Mouse (Mus musculus): ENCODE data around the gene Fbxo34. TPM values are rescaled to one million over a fixed set of nuclear protein-coding genes. Genes with fewer than 3 reads are reported as not detected.
A peak's percentile ranks its signal among the peaks of the same experiment; 100 is the strongest.
"Not testable (repeated sequence)": the region's sequence is repeated elsewhere in the genome, so short reads cannot be mapped to it uniquely, and the experiment has no call there.

Fbxo34 gene
- total RNA-seq, 2 experiments from 2014 or later = 11.9 to 12.7 TPM

DNA sequence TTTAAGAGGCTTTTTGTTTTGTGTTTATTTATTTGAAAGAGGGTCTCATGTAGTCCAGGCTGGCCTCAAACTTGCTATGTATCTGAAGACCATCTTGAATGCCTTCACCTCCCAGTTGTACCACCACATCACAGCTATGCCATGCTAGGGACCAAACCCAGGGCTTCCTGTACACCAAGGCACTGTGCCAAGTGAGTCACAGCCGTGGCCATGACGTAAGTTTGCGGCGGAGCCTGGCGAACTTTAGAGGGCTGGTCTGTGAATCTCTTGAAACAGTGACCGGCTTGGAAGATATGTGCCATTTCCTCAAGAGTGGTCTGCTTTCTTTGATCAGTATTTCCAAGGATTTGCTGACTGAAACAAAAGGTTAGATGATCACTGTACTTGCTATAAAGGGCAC, 68.4 kb downstream of the Fbxo34 start:
- DNase-seq = peak; percentile 53 to 61

- no peak for DNase-seq
Measured at GRCm38 (mm10) chr14:47520751-47521449, 70.7 kb downstream of the Fbxo34 start.

- DNase-seq = no peak
Measured at GRCm38 (mm10) chr14:47521609-47522008, 71.4 kb downstream of the Fbxo34 start.

DNA sequence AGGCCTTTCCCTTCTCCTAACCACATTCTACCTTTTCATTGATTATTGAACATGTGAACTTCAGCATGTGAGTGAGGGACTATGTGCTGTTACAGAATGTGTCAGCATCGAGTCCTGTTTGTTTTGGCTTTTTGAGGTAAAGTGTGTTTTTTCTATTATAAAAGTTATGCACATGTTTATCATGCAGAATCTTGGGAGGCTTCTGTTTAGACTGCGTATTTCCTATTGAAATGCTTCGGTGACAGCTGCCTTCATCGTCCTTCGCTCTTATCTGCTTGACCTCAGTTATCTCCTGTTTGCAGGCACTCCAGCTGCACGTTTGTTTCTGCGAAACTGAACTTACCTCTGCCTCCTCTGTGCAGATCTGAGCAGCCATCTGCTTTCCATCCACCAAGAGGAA, 72.1 kb downstream of the Fbxo34 start:
- DNase-seq = no peak

DNA sequence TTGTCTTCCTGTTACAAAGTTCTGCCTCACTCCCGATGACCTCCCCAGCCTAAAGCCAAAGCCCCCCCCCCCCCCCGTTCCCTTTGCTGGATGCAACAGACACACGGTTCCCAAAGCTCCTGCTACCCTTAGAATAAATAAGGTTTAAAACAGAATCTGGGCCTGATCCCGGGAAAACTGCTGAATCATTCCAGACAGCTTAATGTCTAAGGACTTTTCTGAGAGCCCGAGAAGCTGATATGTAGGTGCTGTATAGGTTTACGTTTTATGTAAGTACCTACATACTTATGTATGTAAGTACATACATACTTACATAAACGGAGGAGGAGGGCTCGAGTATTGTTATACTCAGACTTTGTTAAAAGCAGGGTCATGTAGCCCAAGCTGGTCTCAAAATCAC, 75.2 kb downstream of the Fbxo34 start:
- no peak for DNase-seq

DNA sequence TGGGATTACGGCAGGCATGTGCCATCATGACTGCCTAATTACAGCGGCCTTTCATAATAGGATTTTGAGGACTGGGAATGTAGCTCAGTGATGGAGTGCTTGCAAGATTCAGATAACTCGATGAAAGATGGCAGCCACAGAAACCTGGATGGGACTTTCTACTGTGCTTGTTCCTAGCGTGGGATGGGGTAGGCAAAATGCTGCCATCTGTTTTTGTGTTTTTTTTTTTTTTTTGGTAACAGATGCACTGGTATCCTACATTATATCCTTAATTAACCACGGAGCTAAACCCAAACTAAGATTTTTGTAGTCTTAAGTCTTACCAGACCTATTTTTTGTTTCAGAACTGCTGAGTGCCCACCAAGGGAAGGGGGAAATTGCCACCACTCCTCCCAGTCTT, 75.6 kb downstream of the Fbxo34 start:
- DNase-seq = no peak

- DNase-seq = no peak
Measured at GRCm38 (mm10) chr14:47527833-47528232, 77.6 kb downstream of the Fbxo34 start.

- no peak for DNase-seq
Measured at GRCm38 (mm10) chr14:47528293-47528692, 78.1 kb downstream of the Fbxo34 start.

DNA sequence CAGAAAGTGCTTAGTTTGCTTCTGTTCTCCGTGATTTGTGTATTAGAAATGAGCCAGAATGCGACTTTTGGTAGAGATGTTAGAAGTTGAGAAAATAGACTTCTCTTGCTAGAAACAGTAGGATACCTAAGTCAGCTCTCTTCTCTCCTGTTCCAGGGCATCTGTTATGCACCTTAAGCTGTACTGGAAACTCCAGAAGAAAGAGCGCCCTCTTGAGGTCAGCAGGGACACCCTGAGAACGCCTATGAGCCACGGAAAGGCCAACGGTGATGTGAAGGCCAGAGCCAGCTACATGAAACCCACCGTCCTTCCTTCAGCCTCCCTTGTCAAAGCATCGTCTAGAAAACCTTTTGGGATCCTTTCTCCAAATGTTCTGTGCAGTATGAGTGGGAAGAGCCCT, 78.8 kb downstream of the Fbxo34 start:
- DNase-seq = peak; percentile 73 to 78

- DNase-seq = not testable (repeated sequence)
Measured at GRCm38 (mm10) chr14:47529592-47529991, 79.4 kb downstream of the Fbxo34 start.

DNA sequence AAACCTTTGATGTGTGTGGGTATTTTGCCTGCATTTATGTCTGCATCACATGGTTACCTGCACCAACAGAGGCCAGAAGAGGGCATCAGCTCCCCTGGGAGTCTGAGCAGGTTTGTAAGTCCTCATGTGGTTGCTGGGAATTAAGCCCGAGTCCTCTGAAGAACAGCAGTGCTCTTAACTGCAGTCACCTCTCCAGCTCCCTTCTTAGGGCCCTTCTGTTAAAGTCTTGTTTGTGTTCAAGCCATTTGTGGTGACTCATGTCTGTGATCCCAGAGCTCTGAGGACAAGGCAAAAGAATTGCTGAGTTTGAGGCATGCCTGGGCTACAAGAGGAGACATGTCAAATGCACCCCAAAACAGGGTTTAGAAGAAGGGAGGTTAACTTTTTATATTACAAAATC, 82.3 kb downstream of the Fbxo34 start:
- DNase-seq = peak in 1 of 2 experiments; percentile 22

DNA sequence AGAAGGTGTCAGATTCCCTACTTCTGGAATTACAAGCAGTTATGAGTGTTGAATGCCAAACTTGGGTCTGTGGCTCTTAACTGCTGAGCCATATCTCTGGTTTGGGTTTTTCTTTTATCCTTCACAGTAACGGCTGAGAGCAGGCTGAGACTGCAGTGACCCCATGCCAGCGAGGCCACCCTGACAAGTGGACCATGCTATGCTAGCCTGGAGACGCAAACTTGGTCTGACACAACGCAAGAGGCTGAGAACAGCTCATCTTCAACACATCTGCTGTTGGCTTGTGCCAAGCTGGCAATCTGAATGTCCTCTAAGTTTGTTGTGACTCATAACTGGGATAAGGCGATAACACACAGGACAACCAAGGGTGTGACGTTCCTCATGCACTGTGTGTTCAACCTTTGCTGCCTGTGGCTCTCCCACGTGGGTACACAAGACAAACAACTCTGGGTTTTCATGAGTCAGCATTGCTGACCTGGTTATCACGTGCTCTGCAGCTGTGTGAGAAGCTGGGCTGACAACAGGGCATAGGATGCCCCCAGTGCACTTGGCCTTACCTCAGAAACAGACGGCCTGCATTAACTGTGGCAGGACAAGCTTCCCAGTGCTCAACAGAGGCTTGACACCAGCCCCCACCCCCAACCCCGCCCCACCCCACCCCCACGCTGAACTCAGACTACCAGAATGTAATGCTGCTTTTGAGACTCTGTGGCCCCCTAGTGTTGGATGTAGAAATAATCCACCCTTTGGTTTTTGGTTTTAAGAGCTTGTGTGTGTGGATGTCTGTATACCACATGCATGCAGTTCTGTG, 83.3 kb downstream of the Fbxo34 start:
- DNase-seq = peak; percentile 65 to 71

DNA sequence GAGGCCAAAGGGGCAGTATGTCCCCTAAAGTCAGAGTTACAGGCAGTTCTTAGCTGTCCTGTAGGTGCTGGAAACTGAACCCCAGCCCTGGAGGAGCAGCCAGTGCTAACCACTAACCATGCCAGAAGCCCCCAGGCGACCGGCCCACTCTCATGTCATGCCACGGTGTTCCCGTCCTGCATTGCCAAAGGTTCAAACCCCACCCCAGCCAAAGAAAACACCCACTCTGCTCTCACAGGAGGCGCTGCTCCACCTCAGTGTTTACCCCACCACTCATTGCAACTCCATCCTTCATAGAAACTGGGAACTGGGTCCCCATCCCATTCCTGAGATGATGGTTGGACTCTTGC, 83.9 kb downstream of the Fbxo34 start:
- DNase-seq = peak in 1 of 2 experiments; percentile 18

DNA sequence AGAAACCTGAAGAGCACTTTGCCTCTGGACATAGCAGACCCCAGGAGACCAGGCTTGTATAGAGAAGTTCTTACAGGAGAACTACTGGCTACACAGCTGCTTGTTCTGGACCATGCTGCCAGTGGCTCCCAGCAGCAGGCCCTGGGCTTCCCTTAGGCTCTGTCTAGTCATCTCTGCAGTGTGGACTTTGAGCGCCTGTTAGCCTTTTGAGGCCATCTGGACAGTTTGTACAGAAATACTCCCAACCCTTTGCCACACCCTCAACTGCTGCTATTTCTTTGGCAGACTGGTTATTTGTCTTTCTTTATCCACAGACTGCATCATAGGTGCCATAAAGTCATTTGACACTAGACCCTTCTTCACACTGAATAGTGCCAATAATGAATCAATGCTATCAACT, 84.9 kb downstream of the Fbxo34 start:
- DNase-seq = no peak

GRCm38 (mm10) chr14:47541325-47541948, 91.2 kb downstream of the Fbxo34 start:
- no peak for DNase-seq

DNA sequence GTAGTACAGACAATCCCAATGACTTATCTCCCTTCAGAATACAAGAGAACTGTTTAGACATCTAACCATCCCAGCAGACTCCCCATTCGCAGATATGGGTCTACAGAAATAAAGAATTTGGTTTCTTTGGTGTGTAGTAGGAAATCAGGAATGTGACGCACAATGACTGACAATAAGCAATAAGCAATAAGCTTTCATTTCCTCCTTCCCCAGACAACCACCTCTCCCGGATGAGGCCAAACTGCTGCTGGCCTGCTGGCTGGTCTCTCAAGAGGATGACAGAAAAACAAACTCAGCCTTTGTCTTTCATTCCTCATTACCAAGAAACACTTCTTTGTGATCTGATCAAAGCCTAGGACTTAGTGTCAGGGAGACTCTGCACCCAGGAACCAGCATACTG, 92.1 kb downstream of the Fbxo34 start:
- DNase-seq = no peak

DNA sequence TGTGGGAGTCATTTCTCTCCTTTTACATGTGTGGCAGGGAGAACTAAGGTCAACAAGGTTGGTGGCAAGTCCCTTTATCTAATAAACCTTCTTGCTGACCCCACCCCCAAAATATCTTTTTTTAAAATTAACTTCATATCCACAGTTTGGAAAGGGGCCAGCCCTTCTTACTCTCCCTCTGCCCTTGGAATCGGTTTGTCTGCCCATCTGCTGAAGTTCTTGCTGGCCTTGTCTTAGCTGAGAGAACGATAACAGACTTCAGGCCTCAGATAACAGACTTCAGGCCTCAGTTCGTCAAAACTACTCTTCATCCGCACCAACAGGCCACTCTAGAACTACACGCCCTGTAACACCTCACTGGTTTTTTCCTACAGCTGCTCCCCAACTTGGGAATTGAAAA, 94.1 kb downstream of the Fbxo34 start:
- DNase-seq = no peak

- DNase-seq = no peak
Measured at GRCm38 (mm10) chr14:47544877-47545276, 94.7 kb downstream of the Fbxo34 start.

DNA sequence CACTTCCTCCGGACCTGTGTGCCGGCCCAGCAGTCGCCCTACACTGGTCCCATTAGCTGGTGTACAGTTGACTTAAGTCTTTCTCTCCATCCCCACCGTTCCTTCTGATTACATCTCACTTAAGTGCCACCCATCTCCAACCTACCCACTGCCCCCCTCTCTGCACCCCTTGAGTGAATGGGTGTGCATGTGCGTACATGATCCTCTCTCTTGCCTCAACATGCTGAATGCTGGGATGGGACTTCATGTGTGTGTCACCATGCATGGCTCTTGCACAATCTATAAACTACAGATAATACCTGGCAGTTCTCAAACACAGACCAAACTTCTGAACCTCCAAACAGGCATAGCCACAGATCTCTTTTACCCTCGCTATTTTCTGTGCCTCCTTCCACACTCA, 101.4 kb downstream of the Fbxo34 start:
- DNase-seq = no peak

DNA sequence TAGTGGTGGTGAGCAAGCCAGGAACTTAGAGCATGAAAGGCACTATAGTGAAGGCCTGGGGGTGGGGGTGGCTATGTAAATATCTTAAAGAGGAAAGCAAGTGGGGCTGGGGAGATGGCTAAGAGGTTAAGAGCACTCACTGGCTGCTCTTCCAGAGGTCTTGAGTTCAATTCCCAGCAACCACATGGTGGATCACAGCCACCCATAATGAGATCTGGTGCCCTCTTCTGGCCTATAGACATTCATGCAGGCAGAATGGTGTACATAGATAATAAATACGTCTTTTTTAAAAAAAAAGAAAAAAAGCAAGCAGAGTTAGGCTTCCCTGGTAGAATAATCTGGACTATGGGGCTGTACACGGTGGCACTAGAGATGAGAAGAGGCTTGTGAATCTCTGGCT, 103.2 kb downstream of the Fbxo34 start:
- DNase-seq = no peak

DNA sequence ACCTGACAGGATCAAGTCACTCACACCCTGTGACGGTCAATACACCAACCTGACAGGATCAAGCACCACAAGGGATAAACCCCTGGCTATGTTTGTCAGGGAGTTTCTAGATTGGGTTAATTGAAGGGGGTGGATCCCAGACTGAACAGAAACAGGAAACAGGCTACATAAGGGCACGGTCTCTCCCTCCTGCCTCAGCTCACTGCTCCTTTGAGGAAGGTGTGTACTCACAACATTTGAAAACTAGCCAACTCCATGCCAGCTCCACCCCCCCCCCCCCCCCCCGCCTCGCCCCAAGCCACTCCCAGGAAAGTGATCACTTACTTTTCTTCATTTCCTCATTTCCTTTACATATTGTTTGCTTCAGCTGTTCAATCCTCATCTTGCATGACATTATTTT, 104.0 kb downstream of the Fbxo34 start:
- no peak for DNase-seq

GRCm38 (mm10) chr14:47555225-47555624, 105.0 kb downstream of the Fbxo34 start:
- no peak for DNase-seq

DNA sequence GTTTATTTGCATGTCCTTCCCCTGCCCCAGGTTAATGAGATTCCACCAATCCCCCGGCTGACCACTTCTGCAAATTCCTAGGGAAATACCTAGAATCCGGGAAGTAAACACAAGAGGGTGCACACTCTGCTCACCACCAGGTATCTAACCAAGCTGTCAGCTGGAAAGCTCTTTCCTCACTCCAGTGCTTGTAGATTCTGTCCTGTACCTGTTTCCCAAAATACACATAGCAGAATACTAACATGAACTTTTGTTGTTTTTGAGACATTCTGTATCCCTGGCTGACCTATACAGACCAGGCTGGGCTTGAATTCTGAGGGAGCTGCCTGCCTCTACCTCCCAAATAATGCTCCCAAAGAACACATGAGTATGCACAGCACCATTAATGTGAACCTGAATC, 110.5 kb downstream of the Fbxo34 start:
- DNase-seq = no peak

Data from heart, adult 18-20 months (tissue).